Mouse (Mus musculus): ENCODE measurements around the gene Fbln5. TPM values are rescaled to one million over a fixed set of nuclear protein-coding genes. Genes with fewer than 3 reads are reported as not detected.

Gene Fbln5
- polyA plus RNA-seq, 2 experiments, result 112 to 164 TPM

DNA sequence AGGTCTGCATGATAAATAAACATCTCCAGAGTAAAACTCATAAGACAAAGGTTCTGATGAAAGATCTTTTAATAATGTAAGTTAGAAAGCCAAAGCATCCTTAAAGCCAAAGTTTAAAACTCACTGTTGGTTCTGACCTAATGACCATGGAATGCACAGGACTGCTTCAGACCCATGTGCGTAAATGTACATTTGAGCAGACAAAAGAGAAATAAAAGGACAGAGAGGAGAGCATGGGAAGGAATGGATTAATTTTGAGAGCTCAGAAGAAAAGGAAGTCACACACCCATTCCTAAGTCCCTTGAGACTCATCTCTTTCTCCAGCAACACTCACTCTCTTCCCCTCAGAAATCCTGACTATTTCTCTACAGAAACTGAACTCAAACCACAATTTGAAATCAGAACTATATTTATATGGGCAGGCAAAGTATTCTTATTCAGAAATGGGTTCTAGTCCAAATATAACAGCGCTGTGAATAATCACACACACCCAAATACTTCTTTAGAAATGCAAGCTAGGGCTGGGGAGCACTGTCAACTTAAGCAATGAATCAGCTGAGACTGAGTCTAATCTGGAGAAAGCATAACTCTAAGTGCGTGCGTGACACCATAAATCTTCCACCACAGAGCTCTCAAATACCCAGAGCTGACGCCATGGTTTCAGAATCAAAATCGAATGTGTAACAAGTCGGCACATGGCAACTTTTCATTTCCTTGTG lies 33.1 kb upstream of the Fbln5 start:
- 74% methylated on average over 7 of the region's 7 CpGs for WGBS
- TF ChIP-seq POLR2A (IDR thresholded peaks at IDR 0.05; ENCODE audit: borderline replicate concordance, extremely low read depth, insufficient read depth, insufficient read length), result no peak
- Histone ChIP-seq H3K27me3 (ENCODE audit: control insufficient read depth, insufficient read depth, low read length) (no peaks in the 10 kb centered on the region), H3K9me3 (ENCODE audit: control insufficient read depth, low read length) (no peaks in the 10 kb centered on the region), H3K9ac (ENCODE audit: low read depth, low read length, severe bottlenecking) (no peak overlapping the region), H3K4me1 (ENCODE audit: control insufficient read depth, insufficient read depth, low read length) (0 out of 2 replicates have a peak, but pooled peaks cover 4% of the 10 kb centered on the region), H3K4me2 (replicated peaks; ENCODE audit: low read depth, low read length, severe bottlenecking) (no peak overlapping the region), H3K27ac (replicated peaks; ENCODE audit: low read depth, low read length) (0 out of 2 replicates have a peak overlapping the region, but pooled peaks have one; percentile 21), H3K36me3 (ENCODE audit: control insufficient read depth, insufficient read depth, low read length) (peaks cover 26% of the 10 kb centered on the region; the same call in 1 of the 2 replicates), H3K4me3 (replicated peaks; ENCODE audit: low read length) (no peak overlapping the region)
- DNase-seq (ENCODE audit: low spot score), result peak; percentile 25
- ATAC-seq (ENCODE audit: low FRiP score, low read depth), result no peak; the same call in 1 of the 2 replicates

DNA sequence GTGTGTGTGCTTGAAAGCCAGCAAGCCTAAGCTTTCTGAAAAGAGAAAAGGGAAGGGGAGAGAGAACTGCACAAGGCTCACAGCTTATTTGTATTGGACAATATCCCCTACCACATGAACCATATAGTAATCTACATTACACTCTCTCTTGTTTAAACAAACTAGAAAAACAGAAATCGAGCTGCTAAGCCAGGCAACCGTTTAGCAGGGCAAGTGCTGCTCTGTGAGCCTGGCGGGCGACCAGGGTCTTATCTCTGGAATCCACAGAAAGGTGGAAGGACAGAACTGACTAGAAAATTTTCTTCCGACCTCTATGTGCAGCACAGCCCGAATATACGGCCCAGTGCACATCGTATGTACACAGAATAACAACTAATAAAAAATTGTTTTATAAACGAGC lies 32.5 kb upstream of the Fbln5 start:
- no peak overlapping the region for H3K4me3 ChIP-seq (replicated peaks; ENCODE audit: low read length)
- H3K9ac ChIP-seq (ENCODE audit: low read depth, low read length, severe bottlenecking), result no peak overlapping the region
- H3K27me3 ChIP-seq (ENCODE audit: control insufficient read depth, insufficient read depth, low read length), result no peaks in the 10 kb centered on the region
- no peak overlapping the region for H3K4me2 ChIP-seq (replicated peaks; ENCODE audit: low read depth, low read length, severe bottlenecking)
- 0 out of 2 replicates have a peak overlapping the region, but pooled peaks have one; percentile 21 for H3K27ac ChIP-seq (replicated peaks; ENCODE audit: low read depth, low read length)
- DNase-seq (ENCODE audit: low spot score), result no peak
- H3K4me1 ChIP-seq (ENCODE audit: control insufficient read depth, insufficient read depth, low read length), result 0 out of 2 replicates have a peak, but pooled peaks cover 4% of the 10 kb centered on the region
- WGBS, result 71% methylated on average over 9 of the region's 9 CpGs
- peaks cover 25% of the 10 kb centered on the region for H3K36me3 ChIP-seq (ENCODE audit: control insufficient read depth, insufficient read depth, low read length)
- no peaks in the 10 kb centered on the region for H3K9me3 ChIP-seq (ENCODE audit: control insufficient read depth, low read length)
- no peak for TF ChIP-seq POLR2A (IDR thresholded peaks at IDR 0.05; ENCODE audit: borderline replicate concordance, extremely low read depth, insufficient read depth, insufficient read length)
- ATAC-seq (ENCODE audit: low FRiP score, low read depth), result no peak

DNA sequence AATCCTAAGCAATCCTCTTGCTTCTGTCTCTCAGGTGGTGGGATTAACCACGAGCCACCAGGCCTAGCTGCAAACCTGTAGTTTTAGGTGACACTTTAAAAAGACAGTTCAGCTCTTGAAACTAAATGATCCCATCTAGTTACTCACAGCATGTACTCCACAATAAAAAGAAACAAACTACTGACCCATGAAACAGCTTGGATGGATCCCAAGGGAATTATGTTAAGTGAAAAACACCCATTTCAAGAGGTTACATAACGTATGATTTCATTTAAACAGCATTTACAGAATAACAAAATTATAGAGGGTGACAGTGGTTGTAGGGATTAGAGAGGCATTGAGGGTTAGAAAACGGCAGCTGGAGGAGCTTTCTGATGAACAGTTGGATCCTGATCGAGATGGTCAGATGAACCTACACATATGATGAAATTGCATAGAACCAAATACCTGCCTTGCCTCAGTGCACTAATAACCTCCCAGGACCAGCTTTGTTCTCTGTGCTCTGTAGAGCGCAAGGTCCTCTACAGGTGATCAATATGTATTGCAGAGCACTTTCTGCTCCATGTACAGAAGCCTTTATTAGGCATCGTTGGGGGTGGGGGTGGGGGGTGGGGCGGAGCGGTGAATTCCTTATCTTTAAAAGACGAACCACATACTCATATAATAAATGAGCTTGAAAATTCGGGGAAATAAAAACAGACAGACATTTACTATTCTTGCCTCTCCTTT lies 17.9 kb upstream of the Fbln5 start:
- H3K4me2 ChIP-seq (replicated peaks; ENCODE audit: low read depth, low read length, severe bottlenecking), result no peak overlapping the region
- no peak overlapping the region for H3K9ac ChIP-seq (ENCODE audit: low read depth, low read length, severe bottlenecking)
- DNase-seq (ENCODE audit: low spot score), result no peak
- no peaks in the 10 kb centered on the region for H3K9me3 ChIP-seq (ENCODE audit: control insufficient read depth, low read length)
- TF ChIP-seq POLR2A (IDR thresholded peaks at IDR 0.05; ENCODE audit: borderline replicate concordance, extremely low read depth, insufficient read depth, insufficient read length), result no peak
- H3K4me1 ChIP-seq (ENCODE audit: control insufficient read depth, insufficient read depth, low read length), result no peaks in the 10 kb centered on the region
- no peak for ATAC-seq (ENCODE audit: low FRiP score, low read depth)
- H3K36me3 ChIP-seq (ENCODE audit: control insufficient read depth, insufficient read depth, low read length), result peaks cover 40% of the 10 kb centered on the region
- H3K27ac ChIP-seq (replicated peaks; ENCODE audit: low read depth, low read length), result no peak overlapping the region
- WGBS, result 85% methylated on average over 10 of the region's 10 CpGs
- H3K4me3 ChIP-seq (replicated peaks; ENCODE audit: low read length), result no peak overlapping the region
- no peaks in the 10 kb centered on the region for H3K27me3 ChIP-seq (ENCODE audit: control insufficient read depth, insufficient read depth, low read length)

DNA sequence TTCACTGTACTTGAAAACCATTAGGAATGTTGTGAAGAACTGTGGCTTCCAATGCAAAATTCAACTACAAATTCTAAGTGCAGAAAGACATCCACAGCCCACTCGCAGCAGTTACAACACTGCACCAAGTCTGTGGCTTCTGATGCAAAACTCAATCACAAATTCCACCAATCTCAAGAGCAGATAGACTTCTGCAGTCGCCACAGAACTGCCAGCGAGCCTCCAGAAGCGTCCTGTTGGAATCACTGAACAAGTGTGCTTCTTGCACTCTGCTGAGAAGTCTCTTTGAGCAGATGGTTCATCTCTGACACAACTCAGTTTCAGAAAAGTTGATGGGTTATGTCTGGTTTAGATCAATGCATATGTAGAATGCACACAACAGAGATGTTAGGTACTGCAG lies 15.9 kb upstream of the Fbln5 start:
- ATAC-seq (ENCODE audit: low FRiP score, low read depth), result no peak
- peaks cover 40% of the 10 kb centered on the region for H3K36me3 ChIP-seq (ENCODE audit: control insufficient read depth, insufficient read depth, low read length)
- H3K27me3 ChIP-seq (ENCODE audit: control insufficient read depth, insufficient read depth, low read length), result no peaks in the 10 kb centered on the region
- no peak overlapping the region for H3K4me2 ChIP-seq (replicated peaks; ENCODE audit: low read depth, low read length, severe bottlenecking)
- H3K9me3 ChIP-seq (ENCODE audit: control insufficient read depth, low read length), result no peaks in the 10 kb centered on the region
- H3K27ac ChIP-seq (replicated peaks; ENCODE audit: low read depth, low read length), result no peak overlapping the region
- H3K4me3 ChIP-seq (replicated peaks; ENCODE audit: low read length), result no peak overlapping the region
- 79% methylated on average over 4 of the region's 4 CpGs for WGBS
- H3K9ac ChIP-seq (ENCODE audit: low read depth, low read length, severe bottlenecking), result no peak overlapping the region
- H3K4me1 ChIP-seq (ENCODE audit: control insufficient read depth, insufficient read depth, low read length), result peaks cover 4% of the 10 kb centered on the region; the same call in 1 of the 2 replicates
- no peak for TF ChIP-seq POLR2A (IDR thresholded peaks at IDR 0.05; ENCODE audit: borderline replicate concordance, extremely low read depth, insufficient read depth, insufficient read length)
- DNase-seq (ENCODE audit: low spot score), result no peak

DNA sequence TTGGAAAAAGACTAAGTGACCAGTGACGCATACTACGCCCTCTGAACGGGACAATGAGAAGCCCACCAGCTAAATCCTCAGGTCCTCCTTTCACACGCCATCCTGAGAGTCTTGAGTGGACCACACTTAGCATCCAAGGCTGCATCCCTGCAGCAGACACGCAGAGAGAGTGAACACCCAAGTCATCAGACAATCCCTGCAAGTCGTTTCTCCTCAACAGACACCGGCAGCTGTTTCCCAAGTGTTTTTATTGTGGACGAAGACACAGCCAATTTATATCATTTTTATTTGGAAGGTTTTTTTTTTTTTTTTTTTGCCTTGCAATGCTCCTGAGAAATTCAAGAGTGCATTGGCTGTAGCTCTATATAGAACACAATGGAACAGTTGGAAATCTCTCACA lies 14.9 kb upstream of the Fbln5 start:
- H3K4me1 ChIP-seq (ENCODE audit: control insufficient read depth, insufficient read depth, low read length), result peaks cover 4% of the 10 kb centered on the region; the same call in 1 of the 2 replicates
- TF ChIP-seq POLR2A (IDR thresholded peaks at IDR 0.05; ENCODE audit: borderline replicate concordance, extremely low read depth, insufficient read depth, insufficient read length), result no peak
- H3K36me3 ChIP-seq (ENCODE audit: control insufficient read depth, insufficient read depth, low read length), result peaks cover 39% of the 10 kb centered on the region
- DNase-seq (ENCODE audit: low spot score), result no peak
- WGBS, result 90% methylated on average over 8 of the region's 8 CpGs
- H3K9me3 ChIP-seq (ENCODE audit: control insufficient read depth, low read length), result no peaks in the 10 kb centered on the region
- no peak overlapping the region for H3K27ac ChIP-seq (replicated peaks; ENCODE audit: low read depth, low read length)
- ATAC-seq (ENCODE audit: low FRiP score, low read depth), result no peak
- no peak overlapping the region for H3K4me2 ChIP-seq (replicated peaks; ENCODE audit: low read depth, low read length, severe bottlenecking)
- H3K4me3 ChIP-seq (replicated peaks; ENCODE audit: low read length), result no peak overlapping the region
- no peak overlapping the region for H3K9ac ChIP-seq (ENCODE audit: low read depth, low read length, severe bottlenecking)
- no peaks in the 10 kb centered on the region for H3K27me3 ChIP-seq (ENCODE audit: control insufficient read depth, insufficient read depth, low read length)

Data from limb, embryonic 14.5 days (tissue).